Mouse (Mus musculus): ENCODE measurements around the gene Snx5. TPM values are rescaled to one million over a fixed set of nuclear protein-coding genes. Genes with fewer than 3 reads are reported as not detected.

The Snx5 gene
- total and polyA plus RNA-seq, 3 experiments: 136 to 835 (median 213) TPM

DNA sequence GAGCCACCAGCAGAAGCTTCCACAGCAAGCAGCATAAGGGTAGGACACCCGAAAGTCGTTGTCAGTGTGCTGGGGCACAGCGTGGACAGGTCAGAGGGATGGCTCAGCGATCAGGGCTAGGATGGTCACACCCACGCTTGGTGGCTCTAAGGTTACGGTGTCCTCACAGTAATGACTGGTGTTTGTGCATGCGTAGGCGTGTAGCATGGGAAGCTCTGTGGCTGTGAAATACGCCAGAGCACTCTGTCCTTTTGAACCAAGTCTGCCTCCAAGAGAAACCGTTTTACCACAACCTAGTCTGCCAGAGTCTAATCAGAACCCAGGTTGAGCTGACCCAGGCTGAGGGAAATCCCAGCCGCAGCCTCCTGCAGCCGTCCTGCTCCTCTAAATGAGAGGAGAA lies 46.4 kb downstream of the Snx5 start:
- TF ChIP-seq MAZ (IDR thresholded peaks at IDR 0.05; ENCODE audit: low read depth, low read length) (no peak), RCOR1 (IDR thresholded peaks at IDR 0.05; ENCODE audit: low read depth, low read length) (no peak), CHD1 (IDR thresholded peaks at IDR 0.05; ENCODE audit: low read depth, low read length) (no peak), POLR2AphosphoS5 (IDR thresholded peaks at IDR 0.05; ENCODE audit: borderline replicate concordance, low read depth, low read length) (no peak), TCF12 (IDR thresholded peaks at IDR 0.05; ENCODE audit: low read depth, low read length) (no peak), USF2 (IDR thresholded peaks at IDR 0.05; ENCODE audit: borderline replicate concordance in 1 of 2, insufficient read depth in 1 of 2, low read depth in 1 of 2, low read length in 2 of 2) (no peak), MAX (IDR thresholded peaks at IDR 0.05; ENCODE audit: low read length) (no peak), POLR2AphosphoS2 (IDR thresholded peaks at IDR 0.05; ENCODE audit: low read length) (no peak), JUND (IDR thresholded peaks at IDR 0.05; ENCODE audit: low read depth, low read length) (no peak), MYC (IDR thresholded peaks at IDR 0.05; ENCODE audit: low read depth, low read length) (no peak), MXI1 (IDR thresholded peaks at IDR 0.05; ENCODE audit: low read depth, low read length) (no peak), NRF1 (IDR thresholded peaks at IDR 0.05; ENCODE audit: insufficient read depth, low read depth, low read length, poor library complexity, severe bottlenecking) (no peak), ZKSCAN1 (IDR thresholded peaks at IDR 0.05; ENCODE audit: low read depth, low read length) (no peak), USF1 (IDR thresholded peaks at IDR 0.05; ENCODE audit: low read depth, low read length) (no peak), TAL1 (IDR thresholded peaks at IDR 0.05; ENCODE audit: low read length) (no peak), E2F4 (IDR thresholded peaks at IDR 0.05; ENCODE audit: borderline replicate concordance, low read depth, low read length) (no peak), HCFC1 (IDR thresholded peaks at IDR 0.05; ENCODE audit: low read depth, low read length) (no peak), GATA1 (IDR thresholded peaks at IDR 0.05; ENCODE audit: low read depth, low read length) (no peak), TBP (IDR thresholded peaks at IDR 0.05; ENCODE audit: low read depth, low read length) (no peak)
- no peak overlapping the region for H3K9ac ChIP-seq (ENCODE audit: control insufficient read depth, low read depth, low read length, poor library complexity, severe bottlenecking)
- peaks cover 1% of the 10 kb centered on the region; the same call in 1 of the 2 replicates for H3K79me2 ChIP-seq (ENCODE audit: control insufficient read depth, insufficient read depth, low read length, poor library complexity)
- H3K4me1 ChIP-seq (ENCODE audit: control insufficient read depth in 1 of 2, insufficient read depth in 2 of 2, low read length in 2 of 2): no peaks in the 10 kb centered on the region
- H3K27ac ChIP-seq (ENCODE audit: control insufficient read depth, low read depth, low read length): no peak overlapping the region
- H3K9me3 ChIP-seq (replicated peaks; ENCODE audit: insufficient read depth, low read length): no peaks in the 10 kb centered on the region
- no peaks in the 10 kb centered on the region for H3K27me3 ChIP-seq (ENCODE audit: control insufficient read depth in 1 of 2, insufficient read depth in 2 of 2, low read length in 2 of 2)
- H3K4me3 ChIP-seq (ENCODE audit: control insufficient read depth in 1 of 2, insufficient read depth in 1 of 2, low read depth in 2 of 2, low read length in 2 of 2): no peak overlapping the region
- no peaks in the 10 kb centered on the region for H3K36me3 ChIP-seq (ENCODE audit: control insufficient read depth in 1 of 2, insufficient read depth in 2 of 2, low read length in 2 of 2)
- DNase-seq (ENCODE audit: low read depth, low spot score): no peak

DNA sequence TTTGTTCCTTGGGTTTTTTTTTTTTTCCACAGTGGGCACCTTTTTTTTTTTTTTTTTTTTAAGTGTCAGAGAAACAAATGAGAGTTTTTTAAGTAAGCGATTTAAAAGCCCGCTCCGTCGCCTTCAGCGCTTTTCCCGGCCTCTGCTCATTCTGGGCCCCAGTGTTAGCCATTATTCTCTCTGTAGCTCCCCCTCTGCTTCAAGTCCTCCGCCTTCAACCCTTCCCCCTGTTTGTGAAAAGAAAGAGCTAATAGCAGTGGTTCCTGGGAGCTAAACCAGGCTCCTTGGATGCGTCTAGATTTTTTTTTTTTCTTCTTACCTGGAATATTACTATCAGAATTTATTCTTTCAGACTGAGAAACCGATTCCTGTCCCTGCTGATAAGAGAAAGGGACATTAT lies 55.1 kb downstream of the Snx5 start:
- Histone ChIP-seq H3K36me3 (ENCODE audit: control insufficient read depth in 1 of 2, insufficient read depth in 2 of 2, low read length in 2 of 2) (no peaks in the 10 kb centered on the region; a peak in 1 of 4 replicates), H3K79me2 (ENCODE audit: control insufficient read depth, insufficient read depth, low read length, poor library complexity) (no peaks in the 10 kb centered on the region), H3K27me3 (ENCODE audit: control insufficient read depth in 1 of 2, insufficient read depth in 2 of 2, low read length in 2 of 2) (no peaks in the 10 kb centered on the region), H3K4me3 (ENCODE audit: control insufficient read depth in 1 of 2, insufficient read depth in 1 of 2, low read depth in 2 of 2, low read length in 2 of 2) (peak overlapping the region in 1 of 2 experiments; percentile 7; a peak in 1 of 4 replicates), H3K9ac (ENCODE audit: control insufficient read depth, low read depth, low read length, poor library complexity, severe bottlenecking) (peak overlapping the region; percentile 25), H3K27ac (ENCODE audit: control insufficient read depth, low read depth, low read length) (no peak overlapping the region), H3K4me1 (ENCODE audit: control insufficient read depth in 1 of 2, insufficient read depth in 2 of 2, low read length in 2 of 2) (peaks cover 5 to 6% of the 10 kb centered on the region in 2 experiments; a peak in 2 of 4 replicates), H3K9me3 (replicated peaks; ENCODE audit: insufficient read depth, low read length) (no peaks in the 10 kb centered on the region)
- TF ChIP-seq MYC (IDR thresholded peaks at IDR 0.05; ENCODE audit: low read depth, low read length) (no peak), GATA1 (IDR thresholded peaks at IDR 0.05; ENCODE audit: low read depth, low read length) (no peak), GABPA (IDR thresholded peaks at IDR 0.05; ENCODE audit: low read depth, low read length) (no peak), POLR2A (IDR thresholded peaks at IDR 0.05; ENCODE audit: control insufficient read depth in 1 of 2, insufficient read depth in 1 of 2, low read depth in 1 of 2, low read length in 2 of 2, poor library complexity in 1 of 2) (no peak), CHD1 (IDR thresholded peaks at IDR 0.05; ENCODE audit: low read depth, low read length) (no peak), ZNF384 (IDR thresholded peaks at IDR 0.05; ENCODE audit: low read depth, low read length) (no peak), RAD21 (IDR thresholded peaks at IDR 0.05; ENCODE audit: low read depth, low read length) (no peak), CHD2 (IDR thresholded peaks at IDR 0.05; ENCODE audit: low read length) (no peak), JUND (IDR thresholded peaks at IDR 0.05; ENCODE audit: low read depth, low read length) (no peak), NRF1 (IDR thresholded peaks at IDR 0.05; ENCODE audit: insufficient read depth, low read depth, low read length, poor library complexity, severe bottlenecking) (no peak), ELF1 (IDR thresholded peaks at IDR 0.05; ENCODE audit: low read depth, low read length) (no peak), MXI1 (IDR thresholded peaks at IDR 0.05; ENCODE audit: low read depth, low read length) (no peak), ETS1 (IDR thresholded peaks at IDR 0.05; ENCODE audit: low read depth, low read length) (no peak), UBTF (IDR thresholded peaks at IDR 0.05; ENCODE audit: borderline replicate concordance, insufficient read depth, low read depth, low read length) (no peak), MAX (IDR thresholded peaks at IDR 0.05; ENCODE audit: low read length) (no peak)
- no peak for DNase-seq (ENCODE audit: low read depth, low spot score)
